Mouse (Mus musculus): ENCODE data around the gene Dohh.
A peak's percentile ranks its signal among the peaks of the same experiment; 100 is the strongest.

Dohh gene

DNA sequence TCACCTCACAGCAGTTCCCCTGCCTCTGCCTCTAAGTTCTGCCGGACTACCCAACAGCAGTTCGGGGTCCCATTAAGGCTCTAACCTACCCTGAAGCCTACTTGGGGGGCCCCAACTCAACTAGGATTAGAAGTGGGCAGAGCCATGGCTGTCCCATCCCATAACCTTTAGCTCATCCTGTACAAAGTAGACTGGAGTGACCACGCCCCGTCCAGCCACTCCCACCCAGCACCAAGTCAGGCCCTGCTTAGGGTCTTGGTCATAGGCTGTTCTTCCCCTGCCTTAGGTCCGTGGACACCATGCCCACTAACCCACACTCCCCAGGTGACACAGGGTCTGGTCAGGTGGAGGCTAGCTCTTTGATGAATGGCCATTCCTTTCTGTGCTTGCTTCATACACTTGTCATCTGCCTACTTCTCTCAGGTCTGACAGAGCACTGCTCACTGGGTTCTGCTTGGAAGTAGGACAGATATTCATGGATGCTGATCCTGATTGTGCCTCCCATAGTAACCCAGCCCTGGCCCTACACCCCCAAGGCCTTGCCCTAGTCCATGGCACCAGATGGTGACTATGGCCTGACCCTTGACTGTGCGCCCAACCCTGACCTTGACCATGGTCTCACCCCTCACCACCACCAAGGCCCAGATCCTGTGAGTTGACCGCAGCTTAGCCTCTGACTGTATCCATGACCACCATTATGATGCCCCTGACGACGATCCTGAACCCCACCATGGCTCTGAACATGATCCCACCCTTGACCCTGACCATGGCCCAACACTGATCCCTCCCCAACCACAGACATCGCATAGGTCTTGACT lies 35.1 kb downstream of the Dohh start:
- peak; percentile 6 to 19 for DNase-seq

DNA sequence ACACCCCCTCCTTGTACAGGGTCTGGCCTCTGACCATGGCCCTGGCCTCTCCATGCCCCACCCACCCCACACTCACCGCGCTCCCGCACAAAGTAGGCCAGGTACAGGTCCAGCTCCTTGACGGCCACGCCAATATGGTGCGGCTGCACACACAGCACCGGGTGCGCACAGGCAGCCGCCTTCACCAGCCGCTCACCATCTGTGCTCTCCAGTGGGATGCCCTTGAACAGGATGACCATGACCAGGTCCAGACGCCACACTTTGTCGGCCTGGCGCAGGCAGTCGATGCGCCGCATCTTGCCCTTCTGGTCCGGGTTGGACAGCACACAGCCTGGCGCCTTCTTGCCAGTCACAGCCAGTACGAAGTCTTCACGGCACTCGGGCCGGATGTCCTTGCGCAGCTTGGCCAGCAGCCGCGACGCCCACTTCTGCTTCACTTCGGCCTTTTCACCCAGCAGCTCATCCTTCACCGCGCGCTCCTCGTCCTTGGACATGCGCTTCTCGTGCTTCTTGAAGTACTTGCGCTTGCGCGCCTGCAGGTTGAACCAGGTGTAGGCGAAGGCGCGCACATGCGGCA lies 36.1 kb downstream of the Dohh start:
- peak; percentile 64 for DNase-seq

DNA sequence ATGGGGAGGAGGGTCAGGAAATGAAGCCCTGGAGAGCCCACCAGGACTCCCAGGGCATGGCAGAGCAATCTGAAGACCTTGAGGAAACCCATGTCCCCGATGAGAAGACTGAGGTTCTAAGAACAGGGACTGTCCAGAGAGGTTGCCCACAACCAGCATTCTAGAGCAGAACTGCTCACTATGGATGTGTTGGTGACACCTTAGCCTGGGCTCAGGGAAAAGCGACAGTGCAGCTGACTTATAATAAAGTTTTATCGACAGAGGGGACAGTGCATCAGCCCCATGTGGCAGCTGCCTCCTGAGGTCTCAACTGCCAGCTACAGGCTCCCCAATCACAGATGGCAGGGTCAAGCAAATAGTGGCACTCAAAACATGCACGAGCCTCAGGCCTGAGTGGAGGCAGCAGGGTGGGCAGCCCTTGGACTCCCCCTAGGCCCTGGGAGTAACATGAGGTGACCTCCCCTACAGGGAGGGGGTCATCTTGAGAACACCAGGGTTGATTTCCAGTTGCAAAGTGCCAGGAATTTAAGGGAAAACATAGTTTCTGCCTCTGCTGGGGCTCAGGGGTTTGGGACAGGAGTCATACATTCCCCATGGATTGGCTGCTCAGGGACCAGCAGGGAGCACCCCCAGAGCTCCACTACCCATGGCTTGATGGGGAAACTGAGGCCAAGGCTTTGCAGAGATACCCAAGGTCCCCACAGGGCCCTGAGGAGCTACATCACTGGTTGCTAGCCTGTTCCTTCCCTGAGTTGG lies 37.0 kb downstream of the Dohh start:
- DNase-seq = peak; percentile 6 to 26

DNA sequence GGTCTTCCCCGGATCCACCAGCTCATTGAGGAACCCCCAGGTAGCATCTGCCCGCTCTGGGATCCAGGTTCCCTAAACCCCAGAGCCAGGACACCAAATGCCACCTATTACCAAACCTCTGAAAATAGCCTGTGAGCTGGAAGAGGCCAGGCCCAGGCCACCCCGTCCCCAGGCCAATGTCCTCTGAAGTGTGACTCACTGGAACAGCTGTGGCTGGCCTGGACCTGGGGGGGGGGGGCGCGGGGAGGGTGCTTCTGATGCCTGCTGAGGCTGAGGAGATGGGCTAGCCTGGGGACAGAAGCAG lies 37.5 kb downstream of the Dohh start:
- no peak for DNase-seq

DNA sequence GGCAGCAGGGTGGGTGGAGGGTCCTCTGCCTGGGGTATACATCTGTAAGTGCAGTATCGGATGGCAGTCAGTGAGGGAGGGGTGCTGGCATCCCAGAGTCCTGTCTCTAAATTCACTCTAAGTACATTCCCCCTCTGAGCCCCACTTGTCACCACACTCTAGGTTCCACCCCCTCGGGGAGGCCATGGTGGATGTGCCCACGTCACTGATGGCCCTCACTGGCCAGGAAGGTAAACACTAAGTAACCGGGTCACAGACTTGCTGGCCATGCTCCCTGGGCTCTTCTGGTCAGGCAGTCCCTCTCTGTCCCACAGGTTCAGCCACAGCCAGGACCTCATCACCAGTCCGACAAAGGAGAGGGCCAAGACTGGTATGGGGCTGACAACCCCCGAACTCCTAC lies 38.0 kb downstream of the Dohh start:
- DNase-seq = peak; percentile 14 to 23

DNA sequence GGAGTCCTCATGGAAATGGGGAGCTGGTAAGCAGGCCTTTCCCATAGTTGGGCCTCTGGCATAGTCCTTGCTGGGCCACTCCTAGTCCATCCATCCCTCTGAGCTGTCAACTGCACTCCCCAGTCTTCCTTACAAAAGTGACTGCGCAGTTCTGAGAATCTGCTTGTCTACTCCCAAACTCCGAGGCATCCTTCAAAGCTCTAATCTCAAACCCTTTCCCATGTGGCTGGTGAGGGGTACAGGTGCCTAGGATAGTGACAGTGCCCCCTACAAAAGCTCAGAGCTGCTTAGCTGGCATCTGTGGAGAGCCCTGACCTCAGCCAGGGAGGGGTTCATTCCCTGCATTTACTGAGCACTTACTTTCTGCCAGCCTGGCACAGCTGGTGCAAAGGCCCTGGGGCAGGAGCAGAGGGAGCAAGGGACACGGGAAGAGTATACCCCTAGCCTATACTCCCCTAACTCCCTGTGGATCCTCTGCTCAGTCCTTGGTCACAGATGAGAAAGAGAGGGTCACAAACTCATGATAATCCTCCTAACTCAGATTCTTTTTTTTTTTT lies 38.5 kb downstream of the Dohh start:
- DNase-seq = peak; percentile 6 to 19

DNA sequence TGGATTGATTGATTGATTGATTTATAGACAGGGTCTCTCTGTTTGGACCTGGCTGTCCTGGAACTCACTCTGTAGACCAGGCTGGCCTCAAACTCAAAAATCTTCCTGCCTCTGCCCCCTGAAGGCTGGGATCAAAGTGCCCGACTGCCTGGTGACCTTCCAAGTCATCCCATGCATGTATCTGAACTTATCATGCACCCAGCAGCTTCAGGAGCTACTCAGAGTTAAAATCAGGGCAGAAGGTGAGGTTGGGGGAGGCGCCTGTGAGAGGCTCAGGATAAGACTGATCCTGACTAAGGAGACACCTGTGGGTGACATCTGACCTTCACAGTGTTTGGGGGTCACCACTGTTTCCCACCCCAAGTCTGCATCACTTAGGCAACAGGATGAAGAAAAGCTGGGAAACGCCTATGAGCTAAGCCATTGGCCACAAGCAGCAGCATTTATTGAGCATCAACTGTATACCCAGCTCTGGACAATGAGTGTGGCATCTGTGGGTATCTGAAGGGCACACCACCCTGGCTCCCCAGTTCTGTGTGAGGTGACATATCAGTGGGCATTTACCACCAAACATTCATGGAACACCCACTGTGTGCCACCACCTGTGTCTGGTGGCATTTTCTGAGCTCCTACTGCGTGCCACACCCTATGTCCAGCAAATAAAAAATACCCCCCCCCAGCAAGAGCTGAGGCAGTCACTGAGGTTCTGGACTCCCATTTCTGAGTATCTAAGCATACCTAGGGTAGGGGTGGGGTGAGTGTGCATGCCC lies 39.4 kb downstream of the Dohh start:
- DNase-seq = peak in 1 of 2 experiments; percentile 19

DNA sequence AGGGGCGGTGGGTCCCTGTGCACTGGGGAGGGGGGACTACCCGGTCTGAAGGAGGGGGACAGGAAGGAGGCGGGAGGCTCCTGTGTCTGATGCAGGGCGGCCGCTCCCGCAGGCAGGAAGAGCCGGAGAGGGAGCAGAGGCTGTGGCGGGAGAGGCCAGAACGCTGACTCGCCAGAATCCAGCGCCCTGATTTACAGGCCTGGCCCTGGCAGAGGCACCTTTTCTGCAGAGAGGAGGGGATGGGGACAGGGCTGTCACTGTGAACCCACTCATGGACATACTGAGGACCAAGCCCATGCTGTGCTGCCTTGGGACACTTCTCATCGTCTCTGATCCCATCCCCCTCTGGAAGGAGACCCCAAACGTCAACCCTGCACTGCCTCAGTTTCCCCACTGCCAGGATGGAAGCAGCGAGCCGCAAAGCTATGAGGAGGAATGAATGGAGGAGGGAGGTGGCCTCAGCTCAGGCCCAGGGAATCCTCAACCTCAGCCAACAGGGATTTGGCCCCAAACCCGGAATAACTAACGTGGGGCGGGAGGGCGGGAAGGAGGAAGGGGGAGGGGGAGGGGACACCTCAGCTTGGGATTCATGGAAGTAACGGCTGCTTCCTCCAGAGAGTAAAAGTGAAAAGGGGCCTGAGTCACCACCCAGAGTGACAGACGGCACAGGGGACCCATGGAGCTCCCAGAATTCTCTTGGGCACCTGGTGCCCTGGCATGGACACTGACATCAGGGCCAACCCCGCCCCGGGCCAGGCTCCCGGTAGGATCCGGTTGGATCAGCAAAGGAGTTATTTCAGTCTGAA lies 40.2 kb downstream of the Dohh start:
- peak; percentile 91 to 92 for DNase-seq

DNA sequence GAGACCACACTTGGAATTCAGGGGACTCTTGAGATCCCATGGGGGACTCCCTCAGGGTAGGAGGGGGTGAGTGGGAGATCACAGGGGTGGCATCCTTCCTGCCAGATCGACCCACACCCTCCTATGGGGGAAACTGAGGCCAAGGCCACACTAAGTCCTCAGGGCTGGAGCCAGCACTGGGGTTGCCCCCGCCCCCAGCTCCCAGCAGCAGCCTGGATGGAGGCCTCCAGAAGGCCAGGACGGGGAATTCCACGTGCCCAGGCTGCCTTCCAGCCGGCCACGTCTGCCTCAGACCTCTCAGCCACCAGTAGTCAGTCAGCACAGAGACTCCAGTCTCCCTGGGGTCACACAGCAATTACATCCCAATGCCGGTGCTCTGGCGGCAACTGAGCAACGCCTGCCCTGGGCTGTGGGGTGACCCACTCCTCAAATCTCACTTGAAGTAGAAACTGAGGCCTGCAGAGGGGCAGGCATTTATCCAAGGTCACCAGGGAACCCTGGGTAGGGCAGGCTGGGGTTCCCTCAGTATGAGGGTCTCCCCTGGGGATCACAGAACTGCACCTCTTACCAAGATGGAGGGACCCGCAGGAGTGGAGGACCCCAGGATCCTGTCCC lies 41.1 kb downstream of the Dohh start:
- DNase-seq = peak; percentile 65 to 71

DNA sequence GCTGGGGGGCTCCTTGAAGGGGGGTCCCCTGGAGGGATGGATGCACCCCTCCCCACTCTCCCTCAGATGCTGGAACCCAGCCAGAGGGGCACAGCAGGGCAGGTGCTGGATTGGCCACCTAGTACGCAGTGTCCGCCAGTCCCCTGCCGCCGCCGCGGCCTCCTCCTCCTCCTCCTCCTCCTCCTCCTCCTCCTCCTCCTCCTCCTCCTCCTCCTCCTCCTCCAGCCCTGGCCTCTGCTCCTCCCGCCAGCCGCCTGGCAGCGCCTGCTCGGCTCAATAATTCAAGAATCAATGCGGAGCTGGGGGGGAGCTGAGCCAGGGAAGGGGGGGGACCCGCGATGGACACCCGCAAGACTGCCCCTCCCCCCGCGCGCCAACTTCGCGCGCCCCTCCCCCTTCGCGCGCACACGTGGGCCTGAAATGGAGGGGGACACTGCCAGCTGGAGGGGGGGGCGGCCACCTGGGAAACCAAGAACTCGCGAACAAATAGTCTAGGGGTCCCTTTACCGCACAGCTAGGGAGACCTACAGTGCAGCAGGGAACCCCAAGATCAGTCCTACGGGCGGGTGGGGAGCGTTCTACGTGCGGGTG lies 41.9 kb downstream of the Dohh start:
- peak; percentile 41 to 60 for DNase-seq

DNA sequence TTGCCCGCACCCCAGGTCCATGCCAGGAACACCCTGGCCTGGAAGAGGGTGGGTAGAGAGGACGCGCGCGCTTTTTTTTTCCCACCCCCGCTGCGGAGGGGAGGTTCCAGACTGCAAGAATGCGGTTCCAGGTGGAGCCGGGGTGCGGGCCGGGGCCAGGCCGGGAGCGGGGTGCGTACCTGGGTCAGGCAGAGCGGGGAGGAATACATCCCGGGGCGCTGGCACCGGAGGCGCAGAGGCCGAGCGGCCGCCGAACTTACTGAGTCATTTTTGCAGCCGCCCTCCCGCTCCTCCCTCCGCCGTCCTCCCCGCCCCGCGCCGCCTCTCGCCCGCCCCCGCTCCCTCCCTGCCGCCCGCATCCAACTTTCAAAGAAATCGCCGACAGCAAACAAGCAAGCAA lies 42.7 kb downstream of the Dohh start:
- DNase-seq = peak; percentile 80 to 83

DNA sequence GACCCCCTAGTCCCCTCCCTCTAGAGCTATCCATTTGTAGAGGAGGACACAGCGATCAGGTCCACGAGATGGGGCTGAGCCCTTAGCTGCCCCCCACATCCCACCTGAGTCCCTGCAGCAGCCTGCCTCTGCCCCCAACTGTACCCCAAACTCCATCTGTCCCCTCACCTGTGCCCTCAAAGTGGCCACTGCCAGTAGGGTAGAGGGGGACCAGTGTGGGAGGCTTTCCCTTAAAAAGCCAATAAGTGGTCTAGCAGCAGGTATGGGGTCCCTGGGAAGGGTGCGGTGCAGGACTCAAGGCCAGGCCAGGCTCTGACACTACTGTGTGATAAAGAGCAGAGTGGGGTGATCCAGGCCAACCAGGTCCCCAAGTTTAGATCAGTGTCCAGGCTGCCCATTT lies 43.1 kb downstream of the Dohh start:
- DNase-seq = no peak

DNA sequence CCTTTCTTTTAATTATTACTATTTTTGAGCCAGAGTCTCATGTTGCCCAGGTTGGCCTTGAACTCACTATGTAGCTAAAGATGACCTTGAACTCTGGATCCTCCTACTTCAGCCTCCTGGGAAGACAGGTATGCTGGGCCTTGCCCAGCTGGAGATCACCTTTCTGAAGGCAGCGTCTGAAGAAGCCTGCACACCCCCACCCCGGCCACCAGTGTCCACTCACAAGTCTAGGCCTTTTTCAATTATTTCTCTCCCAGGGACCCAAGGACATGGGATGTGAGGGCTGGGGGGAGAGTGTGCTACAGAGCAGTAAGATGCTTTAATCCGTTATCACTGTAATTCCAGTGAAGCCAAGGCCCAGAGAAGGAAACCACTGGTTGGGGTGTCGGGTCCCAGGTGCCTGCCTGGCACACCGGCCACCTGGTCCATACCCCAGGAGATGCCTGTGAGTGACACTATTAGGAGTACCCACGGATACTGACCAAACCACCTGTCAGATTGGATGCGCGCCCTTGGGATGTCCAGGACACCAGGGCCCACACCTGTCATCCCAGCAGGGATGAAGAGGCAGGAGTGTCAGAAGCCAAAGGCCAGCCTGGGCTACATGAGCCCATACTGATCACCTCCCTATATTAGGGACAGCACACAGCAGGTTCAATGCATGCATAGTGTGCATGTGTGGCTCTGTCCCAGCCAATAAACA lies 43.7 kb downstream of the Dohh start:
- peak; percentile 70 to 73 for DNase-seq

DNA sequence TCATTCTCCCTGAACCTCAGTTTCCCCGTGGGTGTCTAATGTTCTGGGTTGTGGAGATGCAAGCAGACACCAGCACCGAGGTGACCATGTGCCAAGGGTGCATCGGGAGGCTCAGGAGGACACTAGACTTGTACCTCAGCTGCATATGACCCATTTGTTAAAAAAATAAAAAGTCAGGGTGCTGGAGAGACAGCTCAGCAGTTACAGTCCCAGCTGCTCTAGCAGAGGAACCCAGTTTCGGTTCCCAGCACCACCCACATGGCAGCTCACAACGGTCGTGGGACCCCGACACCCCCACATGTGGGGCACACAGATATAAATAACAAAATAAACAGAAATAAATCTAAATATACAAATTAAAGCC lies 44.3 kb downstream of the Dohh start:
- peak in 1 of 2 experiments; percentile 5 for DNase-seq

DNA sequence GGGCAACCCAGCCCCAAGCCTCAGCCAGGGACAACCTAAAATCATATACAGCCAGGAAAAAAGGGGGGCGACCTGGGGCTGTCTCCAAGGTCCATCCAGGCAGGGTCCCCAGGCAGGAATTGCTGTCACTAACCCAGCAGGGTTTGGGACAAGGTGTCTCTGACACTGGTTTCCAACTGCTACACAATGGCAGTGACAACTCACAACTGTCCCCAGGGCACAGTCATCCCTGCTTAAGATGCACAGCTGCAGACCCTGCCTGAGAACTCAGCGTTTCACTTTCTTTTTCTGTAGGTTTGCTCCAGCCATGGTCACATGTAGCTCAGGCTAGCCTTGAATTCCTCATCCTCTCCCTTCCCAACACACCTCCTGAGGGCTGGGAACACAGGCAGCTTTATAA lies 44.9 kb downstream of the Dohh start:
- DNase-seq = peak; percentile 19 to 31

DNA sequence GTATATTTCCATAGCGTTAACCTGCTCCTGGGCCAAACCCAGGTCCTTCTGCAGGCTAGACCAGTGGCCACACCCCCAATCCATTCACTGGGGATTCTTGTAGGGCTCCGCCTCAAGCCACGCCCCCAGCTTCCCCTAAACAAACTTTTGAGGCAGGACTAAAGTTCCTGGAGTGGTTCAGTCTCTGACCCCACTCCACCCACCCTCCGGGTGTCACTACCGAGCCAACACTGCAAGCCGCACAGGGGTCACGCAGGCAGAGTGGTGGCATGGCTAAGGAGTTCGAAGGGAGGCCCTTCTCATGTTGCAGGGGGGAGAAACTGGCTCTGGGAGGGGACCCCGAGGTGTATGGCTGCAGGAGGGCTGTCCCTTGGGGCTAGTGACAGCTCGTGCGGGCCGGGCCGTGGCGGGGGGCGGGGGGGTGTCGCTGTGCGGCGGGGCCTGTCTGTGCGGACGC lies 45.4 kb downstream of the Dohh start:
- DNase-seq = peak; percentile 72 to 78

DNA sequence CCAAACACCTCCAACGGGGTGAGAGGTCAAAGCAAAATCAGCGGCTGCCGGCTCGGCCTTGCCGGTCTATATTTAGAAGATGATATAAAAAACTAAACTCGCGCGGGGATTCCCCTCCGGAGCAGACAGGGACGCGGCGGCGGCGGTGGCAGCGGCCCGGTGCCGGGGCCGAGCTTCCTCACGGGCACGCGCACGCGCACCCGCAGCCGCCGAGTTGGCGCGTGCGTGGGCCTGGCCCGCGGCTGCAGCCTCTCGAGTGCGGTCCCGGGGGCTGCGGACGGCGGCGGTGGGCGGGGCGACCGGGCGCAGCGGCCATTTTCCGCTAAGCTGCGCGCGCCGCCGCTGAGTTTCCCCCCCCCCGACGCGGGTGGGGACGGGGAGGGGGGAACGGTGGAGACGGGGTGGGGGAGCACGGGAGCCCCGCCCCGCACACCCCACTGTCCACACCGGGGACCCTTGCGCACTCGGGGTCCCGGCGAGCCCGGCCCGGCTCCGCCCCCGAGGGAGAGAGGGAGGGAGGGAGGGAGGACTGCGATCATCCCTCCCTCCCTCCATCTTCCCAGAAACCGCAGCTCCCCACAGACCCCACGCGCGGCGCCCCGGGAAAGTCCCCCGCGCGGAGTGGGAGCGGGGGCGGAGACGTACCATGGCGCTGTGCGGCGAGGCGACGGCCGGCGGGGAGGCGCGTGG lies 46.1 kb downstream of the Dohh start:
- DNase-seq = peak; percentile 81 to 94

DNA sequence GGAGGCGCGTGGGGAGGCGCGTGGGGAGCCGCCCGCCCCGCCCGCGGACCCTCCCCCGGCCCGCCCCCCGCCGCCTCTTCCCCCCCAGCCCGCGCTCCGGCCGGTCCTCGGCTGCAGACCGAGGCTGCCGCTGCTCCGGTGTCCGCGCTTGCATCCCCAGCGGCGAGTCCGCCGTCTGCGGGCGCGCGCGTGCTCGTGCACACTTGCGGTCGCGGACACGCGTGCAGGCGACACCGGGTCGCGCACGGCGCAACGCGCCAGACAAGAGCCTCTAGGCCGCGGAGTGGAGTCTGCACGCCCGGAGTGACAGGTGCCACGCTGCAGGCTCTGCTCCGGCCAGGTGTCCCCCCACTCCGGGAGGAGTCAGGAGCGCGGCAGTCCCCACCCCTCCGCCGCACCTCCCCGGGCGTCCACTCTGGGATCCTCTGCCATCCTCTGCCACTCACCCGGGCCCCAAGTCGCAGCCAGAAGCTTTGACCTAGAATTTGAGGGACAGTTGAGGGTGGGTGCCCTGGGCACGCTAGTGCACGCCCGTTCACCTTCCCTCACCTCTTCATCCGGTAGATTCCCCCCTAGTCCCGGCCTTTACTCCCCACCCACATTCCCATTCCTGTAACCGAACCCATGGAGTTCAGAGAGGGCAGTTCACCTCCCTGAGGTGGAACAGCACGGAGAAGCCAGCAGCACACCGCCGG lies 46.8 kb downstream of the Dohh start:
- DNase-seq = peak; percentile 80 to 91

DNA sequence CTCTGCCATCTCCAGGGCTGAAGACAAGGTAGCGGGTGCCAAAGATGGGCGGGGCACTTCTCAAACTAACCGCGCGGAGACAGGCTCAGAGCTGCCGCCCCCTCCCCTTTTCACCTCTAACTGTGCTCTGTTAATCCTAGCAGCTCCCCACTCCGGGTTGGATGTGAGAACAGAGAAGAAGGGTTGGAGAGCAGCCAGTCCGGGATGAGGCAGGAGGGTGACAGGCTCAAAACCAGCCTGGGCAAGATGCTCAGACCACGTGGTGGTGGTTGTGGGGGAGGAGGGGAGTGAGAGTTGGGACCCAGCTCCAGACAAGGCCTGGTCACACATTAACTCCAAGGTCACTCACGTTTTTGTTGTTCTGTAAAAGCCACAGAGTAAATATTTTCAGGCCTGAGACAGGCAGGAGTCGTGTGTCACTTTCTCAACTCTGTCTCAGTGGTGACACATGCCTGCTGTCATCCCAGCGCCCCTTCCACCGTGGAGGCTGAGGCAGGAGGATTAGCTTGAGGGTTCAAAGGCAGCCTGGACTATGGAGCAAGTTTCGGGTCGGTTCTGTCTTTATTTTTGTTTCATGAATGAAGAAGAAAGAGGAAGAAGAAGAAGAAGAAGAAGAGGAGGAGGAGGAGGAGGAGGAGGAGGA lies 47.4 kb downstream of the Dohh start:
- DNase-seq = peak; percentile 63 to 65

Data from cerebellum, adult 18-20 months (tissue).